Mouse (Mus musculus) layer of hippocampus, adult 2 months (tissue): ENCODE measurements at regions not wholly inside any gene's neighbourhood (a gene's known extent, or its start where the extent isn't known, plus 50 kb on each side); places are given as distances from the start of the nearest gene placed in this dataset.

Source experiments
- DNase-seq, 2 experiments: peaks; one replicate each; pipeline ENCODE4 v3.0.0; 2022; ENCODE audit warnings: low spot score in 2 of 2
- H3K27ac ChIP-seq: fragments of 200-600 bp; 2 replicates; pipeline ENCODE4 v1.8.1; 2022
- H3K4me3 ChIP-seq: fragments of 200-600 bp; 2 replicates; pipeline ENCODE4 v1.8.1; 2022; ENCODE audit warnings: mild to moderate bottlenecking
- CTCF ChIP-seq: fragments of 200-600 bp; conservative IDR thresholded peaks from 2 replicates; pipeline ENCODE4 v1.8.1; 2022; ENCODE audit warnings: antibody characterized with exemption, mild to moderate bottlenecking, moderate library complexity

GRCm38 (mm10) chr4:87653440-87654165, 379.6 kb downstream of the Mllt3 start:
- no peak overlapping the region for H3K4me3 ChIP-seq
- no peak for TF ChIP-seq CTCF
- no peak for DNase-seq
- H3K27ac ChIP-seq, result no peak overlapping the region

DNA sequence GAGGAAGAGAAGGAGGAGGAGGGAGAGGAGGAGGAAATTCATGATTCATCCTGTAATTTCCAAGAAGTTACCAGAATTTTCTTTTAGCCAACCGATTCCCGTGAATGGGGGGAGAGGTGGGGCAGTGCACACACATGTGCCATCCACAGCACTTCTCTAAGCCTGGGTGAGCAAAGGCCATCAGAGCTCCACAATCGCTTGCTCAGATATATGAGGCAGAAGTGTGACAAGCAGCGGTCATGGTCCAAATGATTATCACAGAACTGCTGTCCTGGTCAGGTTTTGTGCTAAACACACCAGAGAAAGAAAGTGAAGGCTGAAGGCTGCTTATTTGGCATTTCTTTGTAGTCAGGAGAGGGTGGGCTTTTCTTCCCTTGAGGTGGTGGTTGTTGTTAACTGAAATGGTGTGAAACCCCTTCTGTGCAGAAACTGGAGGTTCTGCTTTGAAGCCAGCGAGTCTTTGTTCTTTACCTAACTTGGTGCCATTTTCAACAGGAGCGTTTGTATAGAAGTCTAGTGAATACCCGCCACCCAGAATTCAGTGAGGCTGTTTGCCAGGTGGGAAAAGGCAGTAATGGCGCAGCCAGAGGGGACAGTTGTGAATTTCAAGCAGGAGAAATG, 380.7 kb downstream of the Mllt3 start:
- DNase-seq, result no peak
- TF ChIP-seq CTCF, result no peak
- Histone ChIP-seq H3K27ac (no peak overlapping the region), H3K4me3 (no peak overlapping the region)

GRCm38 (mm10) chr4:87651275-87651674, 381.9 kb downstream of the Mllt3 start:
- TF ChIP-seq CTCF, result no peak
- no peak overlapping the region for H3K27ac ChIP-seq
- no peak for DNase-seq
- no peak overlapping the region for H3K4me3 ChIP-seq

- TF ChIP-seq CTCF, result no peak
- no peak overlapping the region for H3K27ac ChIP-seq
- peak in 1 of 2 experiments; percentile 24 for DNase-seq
- H3K4me3 ChIP-seq, result no peak overlapping the region
Observed at GRCm38 (mm10) chr4:87650837-87651236, 382.3 kb downstream of the Mllt3 start.

GRCm38 (mm10) chr4:87650393-87650792, 382.8 kb downstream of the Mllt3 start:
- no peak for DNase-seq
- no peak for TF ChIP-seq CTCF
- Histone ChIP-seq H3K27ac (no peak overlapping the region), H3K4me3 (no peak overlapping the region)

DNA sequence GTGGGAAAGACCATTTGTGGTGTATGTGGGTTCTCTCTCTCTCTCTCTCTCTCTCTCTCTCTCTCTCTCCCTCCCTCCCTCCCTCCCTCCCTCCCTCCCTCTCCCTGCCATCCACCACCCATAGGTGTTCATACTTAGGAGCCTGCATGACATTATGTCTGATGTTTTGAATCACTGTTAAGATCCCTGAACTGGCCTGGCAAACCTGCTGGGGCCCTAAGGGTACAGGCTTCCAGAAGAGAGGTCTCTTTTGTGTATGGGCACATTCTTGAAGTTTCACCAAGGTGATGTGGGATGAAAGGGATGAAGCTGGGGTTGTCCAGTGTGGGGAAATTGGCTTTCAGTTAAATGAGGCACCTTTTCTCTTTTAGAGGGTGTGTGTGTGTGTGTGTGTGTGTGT, 384.2 kb downstream of the Mllt3 start:
- no peak for DNase-seq
- no peak overlapping the region for H3K4me3 ChIP-seq
- no peak overlapping the region for H3K27ac ChIP-seq
- no peak for TF ChIP-seq CTCF

DNA sequence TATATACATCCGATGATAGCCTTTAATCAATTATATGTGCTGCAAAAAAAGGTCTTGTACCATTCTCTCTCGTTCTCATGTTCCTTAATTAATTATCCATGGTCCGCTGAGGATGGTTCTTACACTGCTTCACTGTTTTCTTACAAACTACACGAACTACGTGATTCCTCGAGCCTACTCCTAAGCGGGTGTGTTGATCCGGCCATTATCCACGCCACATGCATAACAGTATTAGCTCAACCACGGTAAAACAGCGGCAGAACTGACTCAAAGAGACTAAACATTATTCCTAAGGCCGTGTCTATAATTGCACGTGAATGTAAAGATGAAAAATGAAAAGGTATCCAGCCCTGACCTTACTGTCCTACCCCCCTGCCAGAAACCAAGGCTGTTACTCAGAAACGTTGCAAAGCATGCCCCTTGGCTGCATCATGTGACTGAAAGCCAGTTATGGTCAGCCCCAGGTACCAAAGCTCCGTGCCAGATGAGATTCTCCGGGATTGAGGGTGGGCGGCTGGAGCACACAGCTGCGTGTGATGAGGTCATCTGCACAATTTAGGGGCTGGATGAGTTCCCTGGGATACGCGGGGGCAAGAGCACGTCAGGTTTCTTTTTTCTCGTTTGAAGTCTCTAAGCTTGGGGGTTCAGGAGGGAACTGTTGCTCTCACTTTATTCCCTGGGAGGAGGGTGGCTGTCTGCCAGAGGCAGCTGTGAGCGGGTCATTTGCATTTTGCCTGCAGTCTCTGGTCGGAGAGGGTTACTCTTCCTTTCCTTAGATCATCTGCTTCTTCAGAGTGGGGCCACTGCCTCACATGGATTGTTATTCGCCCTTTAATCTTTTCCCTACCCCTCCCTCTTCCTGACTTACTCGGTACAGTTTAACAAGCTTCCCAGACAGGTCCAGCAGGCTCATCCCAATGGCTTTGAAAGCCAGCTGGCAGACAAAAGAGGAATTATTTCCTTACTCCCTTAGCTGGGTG, 384.9 kb downstream of the Mllt3 start:
- DNase-seq, result no peak
- no peak overlapping the region for H3K27ac ChIP-seq
- no peak for TF ChIP-seq CTCF
- peak overlapping the region; percentile 45 for H3K4me3 ChIP-seq

GRCm38 (mm10) chr4:87642002-87642401, 391.2 kb downstream of the Mllt3 start:
- no peak for TF ChIP-seq CTCF
- Histone ChIP-seq H3K27ac (no peak overlapping the region), H3K4me3 (no peak overlapping the region)
- DNase-seq, result no peak

GRCm38 (mm10) chr4:87641551-87641950, 391.6 kb downstream of the Mllt3 start:
- H3K27ac ChIP-seq, result no peak overlapping the region
- no peak overlapping the region for H3K4me3 ChIP-seq
- no peak for DNase-seq
- no peak for TF ChIP-seq CTCF

GRCm38 (mm10) chr4:87638380-87638646, 394.9 kb downstream of the Mllt3 start:
- DNase-seq, result no peak
- no peak for TF ChIP-seq CTCF
- Histone ChIP-seq H3K27ac (no peak overlapping the region), H3K4me3 (no peak overlapping the region)

- TF ChIP-seq CTCF, result no peak
- Histone ChIP-seq H3K27ac (no peak overlapping the region), H3K4me3 (no peak overlapping the region)
- no peak for DNase-seq
Observed at GRCm38 (mm10) chr4:87637629-87638379, 395.4 kb downstream of the Mllt3 start.

DNA sequence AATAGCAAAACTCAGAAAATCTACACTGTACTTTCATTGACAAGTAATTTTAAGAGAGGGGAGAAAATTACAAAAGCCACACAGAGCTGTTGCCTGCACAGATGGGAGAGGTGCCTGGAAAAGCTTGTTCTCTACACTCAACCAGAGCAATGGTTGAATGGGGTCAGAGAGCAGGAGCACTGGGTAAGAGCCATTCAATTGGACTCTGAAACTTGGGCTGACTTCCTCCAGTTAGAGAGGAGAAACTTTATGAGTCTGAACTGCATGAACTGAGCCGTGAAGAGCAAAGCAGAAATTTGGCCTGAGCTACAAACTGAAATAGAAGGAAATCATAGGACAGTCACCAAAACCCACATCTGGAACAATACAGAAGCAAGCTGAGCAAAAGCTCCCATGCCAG, 380.8 kb upstream of the Slc24a2 start:
- Histone ChIP-seq H3K4me3 (no peak overlapping the region), H3K27ac (no peak overlapping the region)
- DNase-seq, result no peak
- no peak for TF ChIP-seq CTCF

DNA sequence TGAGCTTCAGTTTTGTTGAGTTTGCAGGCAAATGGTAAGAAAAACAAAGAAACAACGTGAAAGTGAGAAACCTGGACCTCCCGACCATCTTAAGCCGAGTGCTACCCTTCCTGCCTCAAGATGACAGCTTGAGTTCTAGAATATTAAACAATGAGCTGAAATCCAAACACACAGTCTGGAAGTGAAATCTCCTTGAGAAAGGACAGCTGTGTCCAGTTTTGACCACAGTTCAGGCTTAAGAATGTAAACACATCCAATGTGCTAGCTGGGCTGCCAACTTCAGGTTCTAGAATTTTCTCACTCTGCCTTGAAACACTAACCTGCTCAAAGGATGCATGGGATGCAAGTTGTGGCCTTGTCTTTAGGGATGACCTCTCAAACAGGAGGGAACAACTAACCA, 363.4 kb upstream of the Slc24a2 start:
- TF ChIP-seq CTCF, result no peak
- DNase-seq, result no peak
- H3K27ac ChIP-seq, result no peak overlapping the region
- H3K4me3 ChIP-seq, result no peak overlapping the region
